Mouse (Mus musculus): Measurements from ENCODE around the gene Gm42688.
A peak's percentile ranks its signal among the peaks of the same experiment; 100 is the strongest.

Gene Gm42688

DNA sequence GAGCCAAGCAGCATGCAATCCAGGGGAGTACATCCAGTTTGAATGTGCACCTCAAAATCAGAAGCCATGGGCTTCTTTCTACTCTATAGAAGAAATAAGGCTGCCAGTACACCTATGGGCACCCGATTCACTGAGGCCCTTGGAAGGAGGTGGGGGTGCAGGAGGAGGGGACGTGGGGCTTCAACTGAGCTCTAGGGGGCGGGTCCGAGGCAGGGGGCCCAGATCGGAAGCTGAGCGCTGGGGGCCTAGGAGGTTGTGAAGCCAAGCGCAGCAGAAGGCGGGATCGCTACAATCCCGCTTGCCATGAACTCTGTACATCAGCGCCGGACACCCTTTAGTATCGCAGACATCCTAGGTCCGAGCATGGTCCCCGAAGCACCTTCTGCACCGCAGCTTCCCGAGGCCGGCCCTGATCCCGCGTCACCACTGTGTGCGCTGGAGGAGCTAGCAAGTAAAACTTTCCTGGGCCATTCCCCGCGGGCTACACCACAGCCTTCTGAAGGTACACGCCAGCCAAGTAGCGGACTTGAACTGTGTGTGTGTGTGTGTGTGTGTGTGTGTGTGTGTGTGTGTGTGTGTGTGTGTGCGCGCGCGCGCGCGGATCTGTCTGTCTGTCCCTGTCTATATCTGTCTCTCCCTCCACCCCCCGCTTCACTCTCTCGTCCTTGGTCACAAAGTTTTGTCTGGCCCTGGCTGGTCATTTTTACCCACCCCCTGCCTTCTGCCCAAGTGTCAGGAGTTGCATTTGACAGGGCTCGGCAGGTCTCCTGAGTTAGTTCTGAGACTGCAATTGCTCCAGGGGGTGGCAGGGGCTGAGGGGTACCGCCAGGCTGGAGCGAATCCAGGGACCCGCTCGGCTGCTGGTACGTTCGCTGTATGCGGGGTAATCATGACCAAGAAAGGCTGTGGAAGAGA, 15.0 kb upstream of the Gm42688 start, which contains the start of gene Lbx2:
Gene Lbx2 (plus strand): TSS at position 247 of the 915 bp plus-strand sequence.
- peak; percentile 24 to 45 for DNase-seq

DNA sequence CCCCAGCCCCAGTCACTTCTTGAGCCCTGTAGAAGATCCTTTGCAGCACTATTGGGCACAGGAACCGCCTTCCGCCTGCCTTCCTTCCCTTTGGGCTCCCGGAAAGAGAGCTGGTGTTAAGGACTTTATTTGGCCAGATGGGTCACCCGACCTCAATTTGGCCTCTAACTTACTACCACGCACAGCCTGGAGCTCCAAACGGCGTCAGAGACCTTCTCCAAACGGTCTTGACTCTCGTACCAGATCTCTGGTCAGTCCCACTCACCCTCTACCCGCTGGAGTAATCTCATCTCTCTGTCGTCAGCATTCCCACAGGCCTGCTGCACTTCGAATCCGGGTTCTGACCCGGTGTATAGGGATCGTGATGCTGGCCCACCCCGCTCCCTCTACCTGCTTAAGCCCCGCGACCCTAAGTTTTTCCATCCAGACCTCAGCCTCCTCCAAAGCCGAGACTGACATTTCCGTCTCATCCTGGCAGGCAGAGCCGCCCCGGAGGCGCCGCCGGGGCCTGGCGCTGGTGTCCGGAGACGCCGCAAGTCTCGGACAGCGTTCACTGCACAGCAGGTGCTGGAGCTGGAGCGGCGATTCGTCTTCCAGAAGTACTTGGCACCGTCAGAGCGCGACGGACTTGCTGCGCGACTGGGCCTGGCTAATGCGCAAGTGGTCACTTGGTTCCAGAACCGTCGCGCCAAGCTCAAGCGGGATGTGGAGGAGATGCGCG, 14.1 kb upstream of the Gm42688 start:
- no peak for DNase-seq

GRCm38 (mm10) chr6:83087926-83088260, 13.5 kb upstream of the Gm42688 start:
- DNase-seq: no peak

DNA sequence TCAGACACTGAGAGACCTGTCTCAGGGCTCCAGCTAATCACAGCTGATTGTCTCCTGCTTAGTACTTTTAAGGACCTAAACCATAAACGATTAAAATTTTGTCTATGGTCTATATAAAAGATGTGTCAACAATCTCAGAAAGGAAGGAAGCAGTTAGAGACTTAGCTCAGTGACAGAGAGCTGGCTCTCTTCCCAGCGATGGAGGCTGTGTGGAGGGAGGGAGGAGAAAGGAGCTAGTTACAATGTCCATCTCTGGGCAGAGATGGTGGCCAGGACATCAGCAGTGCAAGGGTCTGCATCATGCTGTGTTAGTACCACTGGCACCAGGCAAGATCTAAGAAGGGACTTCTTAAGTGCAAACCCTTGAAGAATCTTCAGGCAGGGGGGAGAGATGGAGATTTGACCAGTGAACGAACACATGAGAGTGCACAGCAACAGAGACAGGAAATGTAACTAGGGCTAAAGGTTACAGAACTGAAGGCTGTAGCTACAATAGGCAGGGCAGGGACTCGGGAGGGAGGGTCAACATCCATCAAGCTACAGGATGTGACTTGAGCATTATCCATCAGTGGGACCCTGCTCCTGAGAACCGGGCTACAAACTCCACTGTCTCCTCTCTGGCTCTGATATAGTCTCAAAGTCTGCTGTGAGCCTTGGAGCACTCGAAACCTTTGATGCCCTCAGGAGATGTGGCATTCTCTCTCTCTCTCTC, 8.8 kb upstream of the Gm42688 start:
- no peak for DNase-seq

DNA sequence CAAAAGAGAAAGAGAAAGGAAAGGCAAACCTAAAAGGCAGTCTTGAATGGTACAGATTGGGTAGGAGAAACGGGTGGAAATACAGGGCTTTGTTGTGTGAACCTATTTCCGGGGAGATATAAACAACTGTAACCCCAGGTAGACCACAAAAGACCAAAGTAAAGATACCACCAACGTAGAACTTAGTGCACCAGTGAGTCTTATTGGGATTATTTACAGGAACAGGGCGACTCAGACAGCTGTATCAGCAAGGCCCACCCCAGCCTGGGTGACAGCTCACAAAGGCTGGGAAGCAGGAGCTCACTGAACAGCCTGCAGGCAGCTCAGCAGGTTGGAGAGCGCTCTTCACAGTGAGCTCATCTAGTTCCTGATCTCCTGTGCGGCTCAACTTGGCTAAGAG, 5.4 kb upstream of the Gm42688 start:
- DNase-seq: peak; percentile 47 to 68

DNA sequence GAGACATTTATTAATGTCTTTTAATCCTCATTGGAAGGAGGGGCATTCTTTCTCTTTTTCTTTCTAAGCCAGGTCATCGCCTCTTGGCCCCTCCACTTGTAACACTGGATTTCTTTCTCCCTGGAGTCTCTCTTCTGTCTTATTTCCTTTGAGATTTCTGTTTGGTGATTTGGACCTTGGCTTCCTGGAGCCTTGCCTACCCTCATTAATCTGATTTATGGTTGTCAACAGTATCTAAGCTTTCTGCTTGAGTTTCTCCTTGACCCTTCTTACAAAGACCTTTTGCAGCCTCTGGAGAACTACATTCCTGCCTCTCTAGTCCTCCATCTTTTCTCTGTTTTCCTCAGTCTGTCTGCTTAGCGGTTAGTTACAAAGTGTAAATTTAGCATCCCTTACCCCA, 3.0 kb upstream of the Gm42688 start:
- no peak for DNase-seq

DNA sequence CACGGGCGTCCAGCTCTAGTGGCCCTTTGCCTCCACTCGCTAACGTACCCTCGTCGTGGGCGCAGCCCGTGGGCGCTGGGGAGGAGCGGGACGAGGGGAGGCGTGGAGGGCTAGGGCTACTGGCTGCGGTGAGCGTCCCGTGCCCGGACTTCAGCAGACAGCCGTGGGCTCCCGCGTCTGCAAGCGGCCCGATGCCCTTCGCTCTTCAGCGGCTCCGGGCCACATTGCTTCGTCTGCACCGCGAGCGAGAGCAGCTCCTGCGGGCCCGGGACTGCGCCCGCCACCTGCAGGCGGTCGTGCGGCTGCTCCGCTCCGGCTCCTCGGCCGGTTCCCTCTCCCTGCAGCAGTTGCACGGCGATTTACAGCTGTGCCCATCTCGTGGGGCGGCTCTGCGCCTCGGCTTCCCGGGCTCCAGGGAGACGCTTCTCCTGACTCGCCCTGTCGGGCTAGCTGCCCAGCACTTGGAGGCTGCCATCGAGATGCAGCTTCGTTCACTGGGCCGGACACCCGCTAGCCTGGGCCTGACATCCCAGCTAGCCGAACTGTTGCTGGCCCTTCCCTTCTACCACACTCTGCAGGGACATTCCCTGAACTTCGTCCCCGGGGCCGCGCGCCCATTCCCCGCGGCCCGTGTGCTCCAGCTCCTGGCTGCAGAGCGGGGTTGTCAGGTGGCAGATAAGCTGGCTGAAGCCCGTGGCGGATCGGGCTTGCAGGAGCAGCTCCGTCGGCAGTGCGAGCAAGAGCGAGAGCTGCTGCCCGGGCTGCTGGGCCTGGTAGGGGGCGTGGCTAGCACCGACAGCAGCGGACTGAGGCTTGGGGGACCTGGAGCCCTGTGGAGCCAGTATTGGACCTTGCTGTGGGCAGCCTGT, 505 bp downstream of the Gm42688 start:
- DNase-seq: peak; percentile 81 to 84

DNA sequence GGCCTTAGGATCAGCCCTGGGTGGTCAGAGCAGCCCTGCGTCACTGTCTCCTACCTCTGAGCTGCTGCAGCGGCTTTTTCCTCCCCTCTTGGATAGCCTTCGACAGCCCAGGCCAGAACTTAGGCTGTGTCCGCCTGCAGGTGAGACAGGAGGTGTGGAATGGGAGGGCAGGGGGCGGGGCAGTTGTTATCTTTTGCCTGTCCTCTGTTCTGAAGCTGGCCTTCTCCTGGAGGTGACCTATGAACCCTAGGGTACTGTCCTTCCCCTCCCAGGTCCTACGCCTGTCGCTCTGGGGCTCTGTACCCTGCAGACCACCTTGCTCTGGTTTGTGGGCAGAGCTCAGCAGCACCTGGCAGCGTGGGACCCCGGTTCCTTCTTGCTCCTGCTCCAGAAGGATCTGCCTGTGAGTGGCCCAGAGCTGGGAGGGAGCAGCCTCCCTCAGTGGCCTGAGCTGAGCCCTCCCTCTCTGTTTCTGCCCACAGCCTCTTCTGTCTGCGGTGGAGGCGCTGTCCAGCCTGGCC, 1.8 kb downstream of the Gm42688 start:
- no peak for DNase-seq

- no peak for DNase-seq
Observed at GRCm38 (mm10) chr6:83104158-83104557, 2.7 kb downstream of the Gm42688 start.

GRCm38 (mm10) chr6:83107566-83108400, 6.4 kb downstream of the Gm42688 start:
- DNase-seq: peak; percentile 83

DNA sequence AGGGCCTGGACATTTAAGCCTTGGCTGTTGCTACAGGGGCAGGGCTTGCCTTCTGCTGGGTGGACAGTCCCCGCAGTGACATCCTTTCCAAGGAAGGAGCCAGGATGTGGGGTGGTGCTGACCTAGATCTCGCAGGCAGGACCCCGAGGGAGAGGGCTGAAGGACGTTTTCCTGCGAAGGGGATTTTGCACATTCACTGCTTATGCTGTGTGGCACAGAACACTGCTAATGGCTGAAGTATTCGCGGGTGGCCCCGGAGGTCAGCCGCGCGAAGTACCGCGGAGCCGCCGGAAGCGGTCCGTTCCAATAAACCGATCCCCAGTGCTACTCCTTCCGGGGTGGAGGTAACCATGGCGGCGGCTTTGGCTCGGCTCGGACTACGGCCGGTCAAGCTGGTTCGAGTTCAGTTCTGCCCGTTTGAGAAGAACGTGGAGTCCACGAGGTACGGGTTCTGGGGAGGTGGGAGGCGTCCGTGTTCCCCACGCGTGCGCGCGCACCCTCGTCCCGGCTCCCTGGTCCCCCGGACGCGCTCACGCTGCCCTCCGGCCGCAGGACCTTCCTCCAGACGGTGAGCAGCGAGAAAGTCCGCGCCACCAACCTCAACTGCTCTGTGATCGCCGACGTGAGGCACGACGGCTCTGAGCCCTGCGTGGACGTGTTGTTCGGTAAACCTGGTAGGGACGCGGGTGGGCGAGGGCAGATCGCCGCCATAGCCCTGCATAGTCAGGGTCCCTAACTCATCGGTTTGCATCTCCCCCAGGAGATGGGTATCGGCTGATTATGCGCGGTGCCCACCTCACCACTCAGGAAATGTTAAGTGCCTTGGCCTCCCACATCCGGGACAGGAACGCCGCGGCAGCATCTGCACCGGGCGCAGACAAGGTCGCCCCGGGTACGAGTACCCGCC, 7.6 kb downstream of the Gm42688 start, which contains the start of gene Mrpl53:
Gene Mrpl53 (plus strand): TSS at position 279 of the 907 bp plus-strand sequence.
- DNase-seq: peak; percentile 70 to 72

GRCm38 (mm10) chr6:83111510-83112136, 10.2 kb downstream of the Gm42688 start:
- DNase-seq: no peak

- peak; percentile 92 to 93 for DNase-seq
Observed at GRCm38 (mm10) chr6:83115011-83115671, 13.7 kb downstream of the Gm42688 start, which contains the start of gene Mogs. Gene Mogs (plus strand): TSS chr6:83115496.

- peak in 1 of 2 experiments; percentile 36 for DNase-seq
Observed at GRCm38 (mm10) chr6:83115682-83116372, 14.4 kb downstream of the Gm42688 start.

GRCm38 (mm10) chr6:83116373-83117164, 15.2 kb downstream of the Gm42688 start:
- no peak for DNase-seq

GRCm38 (mm10) chr6:83117165-83117438, 15.7 kb downstream of the Gm42688 start:
- no peak for DNase-seq

- no peak for DNase-seq
Observed at GRCm38 (mm10) chr6:83117616-83118015, 16.2 kb downstream of the Gm42688 start.

Data from thymus, postnatal 36 days (tissue).